In genomic region chr17:12779442-12779841, GRCm38 (mm10) we compare ENCODE assay signal across 8 mouse cellular contexts. TPM values are rescaled to one million over a fixed set of nuclear protein-coding genes. Genes with fewer than 3 reads are reported as not detected.
DNase-seq lines count a peak whose midpoint lies in the region; ATAC-seq and TF ChIP-seq lines count a peak whose summit lies in the region.

No protein-coding gene starts in this region.

- H3K27ac ChIP-seq in kidney, adult 2 months (ENCODE audit: insufficient read depth, low read depth, low read length), result peak overlapping the region; percentile 3; the same call in 1 of the 2 replicates
- peak overlapping the region; percentile 92 for H3K27ac ChIP-seq in heart, embryonic 16.5 days (ENCODE audit: low read length)
- H3K27ac ChIP-seq in liver, embryonic 13.5 days, result peak overlapping the region; percentile 73
- H3K27ac ChIP-seq in thymus, adult 2 months (ENCODE audit: control insufficient read depth, insufficient read depth, low read length), result peak overlapping the region; percentile 47; the same call in 1 of the 2 replicates
- no peak overlapping the region for H3K27ac ChIP-seq in midbrain, postnatal 0 days (ENCODE audit: low read depth, low read length)

- no peak overlapping the region for H3K4me3 ChIP-seq in kidney, adult 2 months (ENCODE audit: insufficient read depth, low read depth, low read length)
- H3K4me3 ChIP-seq in heart, embryonic 16.5 days (ENCODE audit: low read length), result no peak overlapping the region
- H3K4me3 ChIP-seq in liver, embryonic 13.5 days (replicated peaks), result no peak overlapping the region
- no peak overlapping the region for H3K4me3 ChIP-seq in thymus, adult 2 months (ENCODE audit: control insufficient read depth, insufficient read depth, low read length)
- no peak overlapping the region for H3K4me3 ChIP-seq in midbrain, postnatal 0 days (ENCODE audit: low read depth, low read length)

- no peak for TF ChIP-seq POLR2A in kidney, adult 2 months (IDR thresholded peaks at IDR 0.05; ENCODE audit: low read depth, low read length)
- no peak for TF ChIP-seq POLR2A in thymus, adult 2 months (IDR thresholded peaks at IDR 0.05; ENCODE audit: control insufficient read depth, extremely low read depth, insufficient read depth, low read length, poor library complexity)

- ATAC-seq in heart, embryonic 16.5 days (replicated peaks; ENCODE audit: extremely low read depth, insufficient read depth, low FRiP score), result peak; percentile 64
- no peak for ATAC-seq in liver, embryonic 13.5 days (ENCODE audit: low read depth)
- no peak for ATAC-seq in midbrain, postnatal 0 days (ENCODE audit: low FRiP score)

- peak overlapping the region; percentile 51 for H3K9ac ChIP-seq in heart, embryonic 16.5 days (ENCODE audit: low read length)
- no peak overlapping the region for H3K9ac ChIP-seq in liver, embryonic 13.5 days
- H3K9ac ChIP-seq in midbrain, postnatal 0 days (replicated peaks; ENCODE audit: low read length, poor library complexity, severe bottlenecking), result no peak overlapping the region

- peak overlapping the region; percentile 40; the same call in 1 of the 2 replicates for H3K4me2 ChIP-seq in heart, embryonic 16.5 days (ENCODE audit: low read depth, low read length)
- H3K4me2 ChIP-seq in liver, embryonic 13.5 days, result no peak overlapping the region
- H3K4me2 ChIP-seq in midbrain, postnatal 0 days (ENCODE audit: low read depth, low read length, poor library complexity, severe bottlenecking), result no peak overlapping the region

- H3K36me3 ChIP-seq in kidney, adult 2 months (ENCODE audit: control insufficient read depth, insufficient read depth, low read length), result no peaks in the 10 kb centered on the region
- H3K36me3 ChIP-seq in heart, embryonic 16.5 days (ENCODE audit: control insufficient read depth, insufficient read depth), result peaks cover 8% of the 10 kb centered on the region; the same call in 1 of the 2 replicates
- H3K36me3 ChIP-seq in liver, embryonic 13.5 days, result peaks cover 13% of the 10 kb centered on the region
- no peaks in the 10 kb centered on the region for H3K36me3 ChIP-seq in thymus, adult 2 months (ENCODE audit: control insufficient read depth, insufficient read depth, low read length)
- H3K36me3 ChIP-seq in midbrain, postnatal 0 days (ENCODE audit: insufficient read depth, low read length), result no peaks in the 10 kb centered on the region

- peak; percentile 60 for DNase-seq in kidney, adult 2 months
- DNase-seq in kidney, postnatal 4 days, result no peak
- no peak for DNase-seq in liver, embryonic 13.5 days
- no peak for DNase-seq in thymus, adult 2 months
- DNase-seq in gastrocnemius, postnatal 25 days, result no peak
- DNase-seq in retina, postnatal 1 day, result no peak
- DNase-seq in midbrain, postnatal 0 days (ENCODE audit: low spot score), result no peak

- H3K27me3 ChIP-seq in kidney, adult 2 months (replicated peaks; ENCODE audit: control insufficient read depth, insufficient read depth, low read length), result no peaks in the 10 kb centered on the region
- no peaks in the 10 kb centered on the region for H3K27me3 ChIP-seq in heart, embryonic 16.5 days (ENCODE audit: control insufficient read depth, insufficient read depth, low read length)
- H3K27me3 ChIP-seq in liver, embryonic 13.5 days, result no peaks in the 10 kb centered on the region
- H3K27me3 ChIP-seq in thymus, adult 2 months (ENCODE audit: control insufficient read depth, insufficient read depth, low read length), result no peaks in the 10 kb centered on the region
- H3K27me3 ChIP-seq in midbrain, postnatal 0 days (ENCODE audit: insufficient read depth, low read length), result no peaks in the 10 kb centered on the region

- 0 out of 2 replicates have a peak, but pooled peaks cover 2% of the 10 kb centered on the region for H3K4me1 ChIP-seq in kidney, adult 2 months (ENCODE audit: control insufficient read depth, insufficient read depth, low read length)
- peaks cover 62% of the 10 kb centered on the region for H3K4me1 ChIP-seq in heart, embryonic 16.5 days (ENCODE audit: control insufficient read depth, insufficient read depth, low read length)
- peaks cover 52% of the 10 kb centered on the region for H3K4me1 ChIP-seq in liver, embryonic 13.5 days (replicated peaks)
- peaks cover 26% of the 10 kb centered on the region for H3K4me1 ChIP-seq in thymus, adult 2 months (replicated peaks; ENCODE audit: control insufficient read depth, insufficient read depth, low read length)
- no peaks in the 10 kb centered on the region for H3K4me1 ChIP-seq in midbrain, postnatal 0 days (ENCODE audit: insufficient read depth, low read length)

- H3K9me3 ChIP-seq in heart, embryonic 16.5 days (replicated peaks; ENCODE audit: control insufficient read depth, low read length), result no peaks in the 10 kb centered on the region
- H3K9me3 ChIP-seq in liver, embryonic 13.5 days (replicated peaks), result no peaks in the 10 kb centered on the region
- H3K9me3 ChIP-seq in midbrain, postnatal 0 days (ENCODE audit: low read length), result no peaks in the 10 kb centered on the region

- TF ChIP-seq CTCF in kidney, adult 2 months (conservative IDR thresholded peaks at IDR 0.05; ENCODE audit: insufficient read depth, insufficient read length, low read depth, low read length), result no peak
- no peak for TF ChIP-seq CTCF in thymus, adult 2 months (IDR thresholded peaks at IDR 0.05; ENCODE audit: borderline replicate concordance, control insufficient read depth, extremely low read depth, insufficient read depth, low read length, poor library complexity)
- no peak for TF ChIP-seq CTCF in midbrain, postnatal 0 days (IDR thresholded peaks at IDR 0.05)

- WGBS in kidney, adult 2 months, result 59% methylated on average over 3 of the region's 3 CpGs
- WGBS in heart, embryonic 16.5 days, result 27% methylated on average over 3 of the region's 3 CpGs
- WGBS in liver, embryonic 13.5 days (ENCODE audit: insufficient replicate concordance), result 46% methylated on average over 3 of the region's 3 CpGs
- 14% methylated on average over 3 of the region's 3 CpGs for WGBS in thymus, adult 2 months
- 86% methylated on average over 3 of the region's 3 CpGs for WGBS in midbrain, postnatal 0 days

RNA-seq across cellular contexts. Expression of gene Igf2r, which starts 10.0 kb away (rescaled TPM):
- 24.8 and 27.0 TPM in 2 replicates for polyA plus RNA-seq in kidney, adult 2 months (2012; rRNA removed)
- 98.0 and 133 TPM in 2 replicates for polyA plus RNA-seq in heart, embryonic 16.5 days (2015; fragmentation: Nextera tagmentation; extraction: Ambion mirVana)
- 13.8 and 17.4 TPM in 2 replicates for polyA plus RNA-seq in liver, embryonic 13.5 days (2015; fragmentation: Nextera tagmentation; extraction: Ambion mirVana)
- polyA plus RNA-seq in thymus, adult 2 months (2012; rRNA removed), result 27.7 and 31.8 TPM in 2 replicates
- 10 to 100 TPM; 44.6 to 45.8 TPM for total RNA-seq in gastrocnemius, postnatal 25 days (2021)
- total RNA-seq in midbrain, postnatal 0 days (2014; rRNA removed), result 31.7 and 44.2 TPM in 2 replicates
- polyA plus RNA-seq in midbrain, postnatal 0 days (2015; fragmentation: Nextera tagmentation; extraction: Ambion mirVana), result 5.0 and 5.4 TPM in 2 replicates
